Mouse (Mus musculus) kidney, postnatal 36 days (tissue): ENCODE data around the gene Slc15a1.

Experiments used
- DNase-seq, 2 experiments: peaks; one replicate each; pipeline ENCODE4 v3.0.0; 2021 to 2022; ENCODE audit warnings: mixed read lengths in 2 of 2

Gene Slc15a1

DNA sequence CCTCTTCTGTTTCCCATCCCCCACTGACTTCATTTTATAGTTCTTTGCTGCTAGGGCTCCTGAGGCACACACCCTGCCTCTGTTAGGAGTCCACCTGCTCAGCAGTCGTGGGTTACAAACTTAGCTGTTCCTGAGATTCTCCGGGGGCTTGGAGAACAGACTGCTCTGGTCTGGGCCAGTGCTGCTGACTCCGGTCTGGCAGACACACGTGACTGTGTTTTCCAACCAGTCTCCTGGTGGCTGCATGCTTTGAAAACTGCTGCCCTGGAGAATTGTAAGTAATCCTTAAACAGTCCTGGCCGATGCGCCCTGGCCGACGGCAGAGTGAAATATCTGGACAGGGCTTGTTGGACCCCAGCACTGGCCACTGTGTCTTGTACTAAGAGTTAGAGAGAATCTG, 12.7 kb downstream of the Slc15a1 start:
- DNase-seq, result peak; percentile 34 to 52

DNA sequence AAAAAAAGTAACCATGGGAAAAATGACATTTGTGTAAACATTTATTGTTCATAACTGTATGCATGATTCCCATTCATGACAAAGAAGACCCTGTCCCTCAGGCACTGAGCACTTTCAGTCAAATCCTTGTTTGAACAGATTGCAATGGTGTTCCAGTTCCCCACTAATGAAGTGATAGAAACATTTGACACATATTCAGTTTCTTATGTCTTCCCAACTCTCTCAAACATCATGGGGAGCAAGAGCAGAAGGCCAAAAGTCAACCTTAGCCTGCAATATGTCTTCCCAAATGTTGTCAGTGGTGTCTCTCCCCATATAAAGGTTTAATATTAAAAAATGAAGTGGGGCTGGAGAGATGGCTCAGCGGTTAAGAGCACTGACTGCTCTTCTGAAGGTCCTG, 19.3 kb downstream of the Slc15a1 start:
- no peak for DNase-seq

DNA sequence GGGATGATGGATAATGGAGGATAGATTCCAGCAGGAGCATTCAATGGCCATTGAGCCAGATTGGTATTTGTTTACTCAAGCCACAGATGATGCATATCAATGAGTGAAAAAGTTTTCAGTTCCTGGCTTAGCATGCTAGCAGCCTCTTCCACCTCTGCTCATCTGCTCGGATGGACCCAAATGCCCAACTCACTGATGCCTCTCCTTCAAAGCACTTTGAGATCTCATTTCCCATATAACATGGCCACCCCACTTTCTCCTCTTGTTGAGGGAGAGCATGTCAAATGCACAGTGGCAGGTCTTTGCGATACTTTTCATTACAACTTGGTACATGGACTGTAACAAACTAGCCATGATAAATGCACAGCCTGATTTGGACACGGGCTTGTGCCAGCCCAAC, 20.6 kb downstream of the Slc15a1 start:
- DNase-seq, result no peak

DNA sequence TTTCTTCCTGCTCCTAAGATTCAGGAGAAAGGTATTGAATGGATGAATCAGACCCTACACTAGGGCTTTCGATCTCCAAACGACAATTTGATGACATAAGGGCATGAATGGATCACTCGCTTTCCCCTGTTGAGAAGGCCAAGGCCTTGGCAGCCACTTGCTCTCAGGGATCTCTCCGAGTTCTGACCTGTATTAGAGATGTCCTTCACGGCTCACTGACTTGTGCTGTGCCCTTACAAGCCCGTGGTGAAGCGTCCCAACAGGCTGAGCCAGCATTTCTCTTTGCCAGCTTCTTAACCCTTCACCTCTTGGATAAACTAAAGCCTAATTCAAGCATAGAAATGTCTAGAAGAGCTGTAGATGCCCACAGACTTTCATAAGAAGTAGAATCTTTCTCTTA, 22.9 kb downstream of the Slc15a1 start:
- peak; percentile 54 to 67 for DNase-seq

DNA sequence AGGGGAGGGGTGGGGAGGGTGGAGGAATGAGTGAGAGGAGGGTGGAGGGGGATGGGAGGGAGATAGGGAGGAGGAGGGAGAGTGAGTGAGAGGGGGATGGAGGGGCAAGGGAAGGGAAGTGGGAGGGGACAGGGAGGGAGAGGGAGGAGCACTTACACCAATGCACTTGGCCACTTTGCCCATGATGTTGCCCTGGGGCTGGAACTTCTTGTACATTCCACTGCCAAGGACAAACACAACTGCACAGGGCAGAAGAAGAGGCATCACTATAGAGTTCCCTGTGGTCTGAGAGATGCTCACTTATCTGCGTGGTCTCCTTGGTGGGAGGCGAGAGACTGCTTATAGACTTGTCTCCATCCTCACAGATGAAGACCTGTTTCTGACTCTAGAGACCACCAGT, 23.5 kb downstream of the Slc15a1 start:
- peak in 1 of 2 experiments; percentile 16 for DNase-seq

DNA sequence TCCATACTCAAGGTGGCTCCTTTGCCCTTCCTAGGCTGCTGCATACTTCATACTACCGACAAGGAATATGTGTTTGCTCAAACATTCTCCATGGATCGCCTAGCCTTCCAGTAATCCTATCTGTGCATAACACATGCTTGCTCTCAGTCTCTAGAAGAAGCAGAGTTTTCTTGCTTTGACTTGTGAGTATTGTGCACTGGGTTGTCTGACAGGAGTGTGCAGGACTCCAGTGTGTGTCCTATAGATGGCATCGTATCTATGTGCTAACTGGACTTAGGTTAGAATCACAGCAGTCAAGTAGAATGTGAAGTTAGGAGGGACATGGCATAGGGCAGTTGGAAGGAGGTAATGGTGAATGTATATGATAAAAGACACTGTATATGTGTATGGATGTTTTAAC, 26.0 kb downstream of the Slc15a1 start:
- no peak for DNase-seq

DNA sequence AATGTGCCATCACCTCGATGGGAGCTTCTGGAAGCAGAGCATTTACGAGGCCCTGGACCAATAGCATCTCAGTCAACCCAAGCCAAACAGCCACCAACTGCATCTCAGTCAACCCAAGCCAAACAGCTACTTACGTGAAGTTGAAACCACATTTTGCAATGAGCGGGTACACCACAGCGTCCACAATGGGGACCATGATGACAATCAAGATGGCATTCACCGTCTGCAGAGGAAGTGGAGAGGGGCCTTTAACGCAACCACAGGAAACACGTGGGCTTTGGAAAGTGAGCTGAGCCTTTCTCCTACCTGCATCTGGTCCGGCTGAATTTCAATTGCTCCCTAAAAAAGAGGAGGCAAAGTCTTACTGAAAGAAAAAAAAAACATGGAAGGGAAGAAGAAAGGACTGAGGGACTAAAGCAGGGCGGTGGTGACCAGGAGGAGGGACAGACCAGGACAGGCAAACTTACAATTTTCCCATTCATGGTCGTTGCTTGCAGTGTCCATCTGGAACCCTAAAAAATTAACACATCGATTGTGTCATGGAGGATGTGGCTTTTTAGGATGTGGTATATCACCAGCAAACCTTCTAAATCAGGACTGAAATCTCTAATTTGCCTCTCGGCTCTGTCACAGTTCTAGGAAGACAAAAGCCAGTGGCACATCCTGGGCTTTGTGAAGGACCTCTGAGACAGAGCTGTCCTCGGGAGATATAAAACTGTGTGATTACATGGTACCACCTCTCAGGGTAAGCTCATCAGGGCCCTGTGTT, 26.9 kb downstream of the Slc15a1 start:
- no peak for DNase-seq

DNA sequence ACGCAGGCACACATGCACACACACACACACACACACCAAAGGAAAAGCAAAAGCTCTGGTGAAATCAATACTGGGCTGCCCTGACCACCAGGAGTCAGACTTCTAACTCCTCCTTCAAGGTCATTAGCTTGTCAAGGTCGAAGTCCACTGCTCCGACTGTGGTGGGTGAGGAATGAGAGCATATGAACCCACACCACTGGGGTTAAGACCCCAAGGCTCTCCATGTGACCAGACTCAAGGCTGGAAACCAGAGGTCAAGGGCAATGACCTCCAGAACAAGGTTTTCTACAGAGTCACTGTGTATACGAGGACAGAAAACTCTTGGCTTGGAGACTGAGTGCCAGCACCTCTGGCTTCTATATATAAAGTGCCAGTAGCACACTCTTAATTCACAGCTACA, 31.2 kb downstream of the Slc15a1 start:
- no peak for DNase-seq

DNA sequence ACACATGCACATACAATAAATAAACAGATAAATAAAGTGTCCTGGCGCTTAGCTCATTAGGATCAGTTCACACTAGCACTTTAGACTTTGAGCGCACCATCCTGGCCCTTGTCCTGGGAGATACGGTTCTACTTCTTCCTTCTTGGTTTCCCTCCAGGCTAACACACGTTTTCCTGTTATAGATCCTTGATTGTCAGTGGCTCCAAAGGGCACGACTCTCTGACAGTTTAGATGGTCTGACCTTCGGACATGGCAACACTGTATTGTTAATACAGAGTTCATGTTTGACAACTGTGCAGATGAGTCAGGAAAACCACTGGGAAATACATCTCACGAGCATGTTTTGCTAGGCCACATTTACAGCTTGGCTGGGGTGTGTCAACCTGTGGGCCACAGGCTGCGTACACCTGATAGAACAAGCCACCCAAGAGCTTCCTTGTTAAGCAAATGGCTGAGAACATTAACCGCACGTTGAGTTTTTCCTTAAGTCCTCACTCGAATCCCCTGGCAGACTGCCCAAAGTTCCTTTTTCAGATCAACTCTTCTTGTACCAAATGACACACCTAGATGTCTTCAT, 33.4 kb downstream of the Slc15a1 start:
- DNase-seq, result peak in 1 of 2 experiments; percentile 26

DNA sequence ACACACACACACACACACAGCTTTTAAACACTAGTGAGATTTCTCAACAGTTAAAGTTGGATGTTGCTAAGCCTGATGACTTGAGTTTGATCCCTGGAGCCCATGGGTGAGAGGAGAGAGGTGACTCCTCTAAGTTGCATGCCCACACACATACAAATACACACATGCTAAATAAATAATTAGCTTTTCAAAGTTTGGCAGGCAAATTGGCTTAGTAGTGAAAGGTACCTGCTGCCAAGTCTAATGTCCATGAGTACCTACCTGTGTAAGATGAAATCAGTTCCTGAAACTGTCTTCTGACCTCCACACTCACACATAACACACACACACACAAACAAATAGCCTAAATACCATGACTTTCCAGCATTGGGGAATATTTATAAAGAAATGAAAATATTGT, 35.5 kb downstream of the Slc15a1 start:
- no peak for DNase-seq

DNA sequence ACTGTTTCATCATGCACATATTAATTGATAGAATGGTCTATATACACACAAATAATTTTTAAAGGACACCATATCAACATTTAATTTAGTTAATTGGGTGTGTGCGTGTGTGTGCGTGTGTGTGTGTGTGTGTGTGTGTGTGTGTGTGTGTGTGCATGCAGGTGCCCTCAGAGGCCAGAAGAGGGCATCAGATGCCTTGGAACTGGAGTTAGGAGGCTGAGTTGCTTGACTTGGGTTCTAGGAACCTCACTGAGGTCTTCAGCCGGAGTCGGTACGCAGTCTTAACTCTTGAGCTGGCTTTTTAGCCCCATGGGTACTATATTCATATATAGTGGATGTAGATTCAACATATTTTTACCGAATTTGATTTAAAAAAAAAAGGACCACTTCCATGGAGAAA, 37.4 kb downstream of the Slc15a1 start:
- DNase-seq, result no peak

DNA sequence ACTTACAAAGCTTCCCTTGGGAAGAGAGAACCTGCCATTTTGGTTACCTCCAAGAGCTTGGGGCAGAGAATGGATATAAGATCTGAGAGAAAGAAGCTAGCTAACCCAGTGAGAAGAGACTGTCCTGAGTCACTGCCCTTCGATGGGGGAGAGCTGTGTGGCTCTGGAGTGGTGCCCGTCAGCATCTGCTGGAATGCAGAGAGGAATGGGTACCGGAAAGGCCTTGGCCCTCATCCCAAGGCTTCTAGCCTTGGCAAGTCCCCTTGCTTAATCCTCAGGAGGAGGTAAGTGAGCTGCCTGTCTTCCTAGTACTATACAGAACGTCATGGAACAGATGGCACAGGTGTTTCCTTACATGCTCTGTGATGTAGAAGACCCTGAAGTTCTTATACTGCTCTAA, 38.6 kb downstream of the Slc15a1 start:
- DNase-seq, result no peak

DNA sequence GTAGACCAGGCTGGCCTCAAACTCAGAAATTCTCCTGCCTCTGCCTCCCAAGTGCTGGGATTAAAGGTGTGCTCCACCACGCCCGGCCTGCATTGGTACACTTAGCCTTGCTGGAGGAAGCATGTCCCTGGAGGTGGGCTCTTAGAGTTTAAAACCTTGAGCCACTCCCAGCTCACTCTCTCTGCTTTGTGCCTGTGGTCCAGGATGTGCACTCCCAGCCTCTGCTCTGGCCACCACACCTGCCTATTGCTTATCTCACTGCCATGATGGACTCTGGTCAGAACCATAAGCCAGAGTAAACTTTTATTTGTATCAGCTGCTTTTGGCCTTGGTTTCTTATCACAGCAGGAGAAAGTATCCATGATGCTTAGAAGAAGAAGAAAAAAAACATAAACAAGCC, 40.7 kb downstream of the Slc15a1 start:
- DNase-seq, result no peak

DNA sequence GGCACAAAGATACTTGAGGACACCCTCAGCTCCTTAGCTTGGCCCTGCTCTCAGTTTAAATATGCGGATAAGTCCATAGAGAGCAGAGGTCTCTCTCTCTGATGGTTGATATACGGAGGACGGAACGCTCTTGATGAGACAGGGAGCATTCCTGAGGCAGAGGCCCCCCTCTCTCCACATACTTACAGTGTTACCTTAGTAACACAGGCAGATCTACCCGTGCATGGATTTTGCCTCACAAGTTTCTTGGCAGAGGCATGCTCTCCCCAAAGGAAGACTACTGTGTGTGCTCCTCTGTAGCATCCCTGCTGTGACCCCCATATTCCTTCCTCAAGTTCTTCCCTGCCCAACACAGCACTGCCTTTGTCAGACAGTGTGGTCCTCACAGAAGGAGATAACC, 42.3 kb downstream of the Slc15a1 start:
- no peak for DNase-seq

DNA sequence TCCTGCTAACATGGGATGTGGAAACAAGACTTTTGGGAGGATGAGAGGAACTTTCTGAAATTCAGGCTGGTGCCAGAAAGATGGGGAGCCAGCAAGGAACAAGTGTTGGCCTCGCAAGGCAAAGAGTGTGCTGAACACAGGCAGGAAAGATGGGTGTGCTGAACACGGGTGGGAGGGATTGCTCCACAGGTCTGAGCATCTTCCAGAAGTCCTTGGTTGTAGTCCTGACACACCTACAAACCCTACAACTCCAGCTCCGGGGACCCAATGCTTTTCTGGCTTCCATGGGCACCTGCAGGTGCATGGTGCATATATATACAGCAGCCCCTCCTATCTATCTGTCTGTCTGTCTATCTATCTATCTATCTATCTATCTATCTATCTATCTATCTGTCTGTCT, 44.1 kb downstream of the Slc15a1 start:
- no peak for DNase-seq

DNA sequence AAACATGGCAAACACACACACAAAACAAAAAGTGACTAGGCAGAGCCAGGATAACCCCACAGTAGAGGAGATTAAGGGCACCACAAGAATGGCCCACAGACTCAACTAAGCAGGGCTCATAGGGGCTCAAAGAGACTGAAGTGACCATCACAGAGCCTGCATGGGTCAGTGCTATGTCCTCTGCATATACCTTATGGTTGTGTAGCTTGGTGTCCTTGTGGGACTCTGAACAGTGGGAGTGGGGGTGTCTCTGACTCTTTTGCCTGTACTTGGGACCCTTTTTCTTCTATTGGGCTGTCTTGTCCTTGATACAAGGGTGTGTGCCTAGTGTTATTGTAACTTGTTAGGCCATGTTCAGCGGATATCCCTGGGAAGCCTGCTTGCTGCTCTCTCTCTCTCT, 46.5 kb downstream of the Slc15a1 start:
- no peak for DNase-seq

DNA sequence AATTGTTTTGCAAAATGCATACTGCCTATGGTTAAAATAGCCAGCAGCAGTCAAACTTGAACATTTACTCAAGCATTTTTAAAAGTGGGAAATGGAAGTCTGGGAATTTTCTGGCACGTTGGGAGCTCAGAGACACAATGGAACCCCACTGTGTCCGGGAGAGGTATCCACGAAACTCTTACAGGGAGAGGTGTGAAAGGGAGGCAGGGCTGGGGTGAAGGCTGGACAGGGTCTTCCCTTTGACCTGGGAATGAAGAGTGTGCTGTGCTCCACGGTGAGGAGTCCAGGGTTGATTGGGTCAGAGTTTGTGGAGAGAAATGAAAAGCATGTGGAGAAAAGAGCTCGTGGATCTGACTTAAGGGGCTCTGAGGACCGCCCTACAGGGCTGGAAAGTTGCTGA, 47.5 kb downstream of the Slc15a1 start:
- no peak for DNase-seq

DNA sequence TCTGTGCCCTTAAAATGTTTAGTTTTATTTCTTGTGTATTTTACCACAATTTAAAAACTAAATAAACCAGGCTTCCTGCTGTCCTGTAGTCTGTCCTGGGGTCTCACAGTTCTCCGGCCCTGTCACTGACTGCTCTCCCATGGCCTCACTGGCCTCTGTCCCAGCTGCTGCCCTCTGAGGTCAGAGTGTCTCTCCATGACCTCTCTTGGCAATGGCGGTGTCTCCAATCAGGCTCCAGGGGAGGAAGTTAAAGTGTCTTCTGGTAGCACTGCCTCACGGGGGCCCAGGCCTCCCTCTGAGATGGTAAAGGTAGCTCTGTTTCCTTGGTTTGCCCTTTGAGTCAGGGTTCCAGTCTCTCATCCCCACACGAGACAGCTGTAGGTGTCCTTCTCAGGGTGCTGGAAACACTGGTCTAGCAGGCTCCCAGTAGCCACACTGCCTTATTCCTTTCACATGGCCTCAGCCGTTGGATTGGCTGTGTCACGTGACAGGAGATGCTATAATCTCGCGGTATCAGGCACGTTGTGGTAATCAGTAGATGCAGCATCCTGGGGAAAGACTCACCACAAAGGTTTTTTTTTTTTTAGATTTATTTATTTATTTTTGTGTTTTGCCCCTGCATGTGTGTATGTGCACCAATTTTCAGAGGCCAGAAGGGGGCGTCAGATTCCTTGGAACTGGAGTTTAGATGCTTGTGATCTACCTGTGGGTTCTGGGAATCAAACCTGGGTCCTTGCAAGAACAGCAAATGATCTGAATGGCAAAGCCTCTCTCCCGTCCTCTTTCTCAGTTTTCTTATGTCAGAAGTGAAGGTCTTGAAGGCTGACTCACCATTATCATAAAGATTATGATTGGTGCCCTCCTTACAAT, 48.4 kb downstream of the Slc15a1 start:
- peak in 1 of 2 experiments; percentile 38 for DNase-seq

DNA sequence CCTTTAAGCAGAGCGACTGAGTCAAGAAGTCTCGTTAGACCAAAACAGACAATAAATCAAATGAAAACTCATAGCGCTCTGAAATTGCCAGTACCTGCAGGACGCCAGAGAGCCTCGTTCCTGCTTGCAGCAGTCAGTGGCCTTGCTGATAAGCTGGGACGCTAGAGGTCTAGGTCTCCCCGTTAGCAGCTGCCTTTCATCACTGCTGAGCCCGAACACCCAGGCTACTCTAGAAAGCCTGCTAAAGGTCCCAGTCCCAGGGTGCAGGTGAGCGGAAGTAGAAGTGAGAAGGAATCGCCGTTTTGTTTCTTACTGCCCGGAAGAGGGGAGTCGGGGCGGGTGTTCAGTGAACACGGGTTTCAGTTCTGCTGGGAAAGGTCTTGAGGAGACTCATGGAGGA, 49.1 kb downstream of the Slc15a1 start:
- DNase-seq, result no peak

DNA sequence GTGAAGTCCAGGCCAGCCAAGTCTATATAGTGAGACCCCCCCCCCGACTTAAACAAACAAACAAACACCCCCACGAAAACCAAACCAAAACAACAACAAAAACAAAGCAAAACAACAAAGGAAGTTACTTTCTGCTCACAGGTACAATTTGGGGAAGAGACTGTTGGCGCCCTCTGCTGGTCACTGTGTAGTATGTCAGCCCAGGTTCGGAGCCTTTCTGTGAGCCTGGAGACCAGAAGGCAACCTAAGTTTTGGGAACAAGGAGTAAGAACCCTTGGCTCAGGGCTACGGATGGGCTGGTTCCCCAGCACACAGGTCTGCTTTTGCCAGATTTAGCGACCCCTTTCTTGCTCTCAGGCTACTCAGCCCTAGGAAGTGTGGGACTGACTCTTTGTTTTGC, 49.5 kb downstream of the Slc15a1 start:
- DNase-seq, result peak; percentile 49 to 77

DNA sequence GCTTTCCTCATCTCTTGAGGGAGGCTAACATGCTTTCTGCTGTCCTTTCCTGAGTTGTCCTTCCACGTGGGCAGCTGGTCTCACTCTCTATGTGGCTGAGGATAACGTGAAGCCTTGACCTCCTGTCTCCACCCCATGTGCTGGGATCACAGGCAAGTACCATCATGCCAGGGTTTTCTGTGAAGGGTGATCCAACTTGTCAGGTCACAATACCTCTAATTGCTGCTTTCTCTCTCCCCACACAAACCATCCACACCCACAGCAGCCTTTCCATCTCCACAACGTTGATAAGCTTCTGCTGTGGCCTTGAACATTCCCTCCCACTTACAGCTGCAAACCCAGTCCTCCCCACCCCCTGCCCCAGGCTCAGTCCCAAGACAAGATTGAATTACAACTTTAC, 51.9 kb downstream of the Slc15a1 start:
- DNase-seq, result no peak

DNA sequence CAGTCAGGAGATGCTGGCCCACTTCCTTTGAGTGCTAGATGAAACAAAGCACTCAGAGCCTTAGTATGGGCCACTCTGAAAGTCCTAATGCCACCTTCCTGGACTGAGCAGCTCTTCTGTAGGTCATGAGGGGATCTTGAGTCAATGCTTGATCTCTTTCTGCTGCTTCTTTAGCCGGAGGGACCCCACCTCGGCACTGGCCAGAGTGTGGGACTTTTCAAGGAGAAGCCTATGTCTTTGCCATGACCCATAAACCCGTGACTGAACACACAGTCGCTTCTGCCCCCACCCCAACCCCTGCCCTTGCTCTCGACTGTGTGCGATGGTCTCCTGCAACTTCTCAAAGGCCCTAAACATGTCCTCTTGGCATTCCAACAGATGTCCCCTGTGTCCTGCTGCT, 52.8 kb downstream of the Slc15a1 start:
- DNase-seq, result no peak

DNA sequence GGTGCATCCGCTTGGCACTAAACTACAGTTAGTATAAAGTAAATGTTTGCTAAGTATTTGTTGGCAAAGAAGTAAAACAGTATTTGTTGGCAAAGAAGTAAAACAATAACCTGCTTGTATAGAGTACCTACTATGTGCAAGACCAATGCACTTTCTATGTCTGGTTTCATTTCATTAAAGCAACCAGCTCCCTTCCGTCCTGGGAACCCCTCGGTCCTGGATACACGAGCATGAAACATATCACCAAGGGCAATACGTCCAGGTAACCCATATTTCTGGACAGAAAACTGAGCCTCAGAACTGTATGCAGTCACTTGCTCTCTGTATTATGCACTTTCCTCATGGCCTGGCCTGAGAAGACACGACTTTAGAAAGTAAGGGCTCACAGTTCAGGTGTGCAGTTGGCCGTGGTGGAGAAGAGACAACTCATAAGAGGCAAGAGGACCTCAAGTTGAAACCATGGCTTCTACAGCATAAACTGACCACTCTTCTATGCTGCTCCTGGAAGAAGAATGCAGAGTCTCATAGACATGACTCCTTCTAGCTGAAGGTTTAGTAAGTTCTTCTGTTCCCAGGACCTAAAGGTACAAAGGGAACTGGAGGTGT, 53.5 kb downstream of the Slc15a1 start:
- no peak for DNase-seq
